Mouse (Mus musculus): ENCODE measurements around the gene Elfn2.
A peak's percentile ranks its signal among the peaks of the same experiment; 100 is the strongest.

- TF ChIP-seq CTCF (IDR thresholded peaks at IDR 0.05; ENCODE audit: borderline replicate concordance, insufficient read depth, low read depth, low read length): peak; percentile 74
- no peak for TF ChIP-seq POLR2A (IDR thresholded peaks at IDR 0.05; ENCODE audit: borderline replicate concordance, insufficient read depth, low read length)
Measured at GRCm38 (mm10) chr15:78720094-78720493, 1.5 kb upstream of the Elfn2 start.
